In the genomic region with DNA sequence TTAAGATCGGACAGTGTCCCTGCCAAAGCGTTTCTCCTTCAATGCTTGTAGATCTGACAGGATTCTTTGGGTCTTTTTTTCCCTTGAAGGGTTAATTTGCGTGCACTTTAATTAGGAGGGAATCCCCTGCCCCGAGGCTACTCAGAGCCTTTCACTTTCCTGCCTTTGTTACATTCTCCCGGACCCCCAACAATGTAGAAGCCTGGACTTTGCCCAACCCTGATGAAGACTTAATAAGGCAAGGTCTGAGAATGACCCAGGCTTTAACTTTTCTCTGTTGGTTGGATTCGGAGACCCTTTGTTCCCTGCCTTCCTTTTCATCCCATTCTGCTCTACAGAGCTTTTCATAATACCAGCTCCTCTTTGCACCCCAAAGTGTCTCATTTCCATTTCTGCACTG, we compare ENCODE assay signal across 10 mouse cellular contexts. TPM values are rescaled to one million over a fixed set of nuclear protein-coding genes. Genes with fewer than 3 reads are reported as not detected.
A peak's percentile ranks its signal among the peaks of the same experiment; 100 is the strongest.
DNase-seq lines count a peak whose midpoint lies in the region; ATAC-seq and TF ChIP-seq lines count a peak whose summit lies in the region.
"Had no signal": no experiment of that assay in that cellular context is flagged by ENCODE, and none has a peak within 500 bp of the region (broad histone marks: within the 10 kb centered on the region; RNA-seq: fewer than 3 reads in every experiment).

No protein-coding gene starts in this region.

- H3K9me3 ChIP-seq in forebrain, embryonic 10.5 days, result peaks cover 25% of the 10 kb centered on the region
- H3K9me3 ChIP-seq in limb, embryonic 14.5 days (ENCODE audit: control insufficient read depth, low read length), result 0 out of 2 replicates have a peak, but pooled peaks cover 8% of the 10 kb centered on the region
- H3K9me3 ChIP-seq in stomach, embryonic 15.5 days, result no peaks in the 10 kb centered on the region

- ATAC-seq in limb, embryonic 14.5 days (ENCODE audit: low FRiP score, low read depth), result no peak
- no peak for ATAC-seq in stomach, embryonic 15.5 days (ENCODE audit: insufficient read depth, low FRiP score, low read depth)
- no peak for ATAC-seq in activated CD4-positive, CD25-positive, alpha-beta regulatory T cell, adult 4 months
- ATAC-seq: Patski had no signal

- H3K9ac ChIP-seq in limb, embryonic 14.5 days (ENCODE audit: low read depth, low read length, severe bottlenecking), result no peak overlapping the region
- no peak overlapping the region for H3K9ac ChIP-seq in stomach, embryonic 15.5 days

- TF ChIP-seq CTCF in left cerebral cortex, adult 2 months (IDR thresholded peaks at IDR 0.05), result no peak

- no peaks in the 10 kb centered on the region for H3K27me3 ChIP-seq in forebrain, embryonic 10.5 days (ENCODE audit: poor library complexity, severe bottlenecking)
- no peaks in the 10 kb centered on the region for H3K27me3 ChIP-seq in limb, embryonic 14.5 days (ENCODE audit: control insufficient read depth, insufficient read depth, low read length)
- H3K27me3 ChIP-seq in stomach, embryonic 15.5 days (replicated peaks), result no peaks in the 10 kb centered on the region

- H3K27ac ChIP-seq in left cerebral cortex, adult 2 months, result no peak overlapping the region
- H3K27ac ChIP-seq in forebrain, embryonic 10.5 days, result peak overlapping the region; percentile 96
- no peak overlapping the region for H3K27ac ChIP-seq in limb, embryonic 14.5 days (replicated peaks; ENCODE audit: low read depth, low read length)
- H3K27ac ChIP-seq in stomach, embryonic 15.5 days, result no peak overlapping the region

- H3K36me3 ChIP-seq in forebrain, embryonic 10.5 days (replicated peaks), result 0 out of 2 replicates have a peak, but pooled peaks cover 3% of the 10 kb centered on the region
- H3K36me3 ChIP-seq in limb, embryonic 14.5 days (ENCODE audit: control insufficient read depth, insufficient read depth, low read length), result no peaks in the 10 kb centered on the region
- H3K36me3 ChIP-seq in stomach, embryonic 15.5 days, result no peaks in the 10 kb centered on the region

- intact Hi-C loops in left cerebral cortex, postnatal 4 days (cut with DNase I), result no loop called here
- intact Hi-C loops in left cerebral cortex, adult 2 months (cut with DNase I), result no loop called here

- DNase-seq in left cerebral cortex, postnatal 4 days, result peak; percentile 15
- DNase-seq in left cerebral cortex, adult 2 months (ENCODE audit: extremely low spot score in 1 of 2, low spot score in 2 of 2), result no peak
- DNase-seq in forebrain, embryonic 10.5 days (ENCODE audit: extremely low spot score, low spot score), result peak; percentile 52
- DNase-seq in limb, embryonic 14.5 days (ENCODE audit: low spot score), result no peak
- DNase-seq in thymus, postnatal 0 days (ENCODE audit: low spot score), result no peak
- DNase-seq in kidney, postnatal 4 days, result no peak

- H3K4me1 ChIP-seq in forebrain, embryonic 10.5 days, result peaks cover 18% of the 10 kb centered on the region
- peaks cover 3% of the 10 kb centered on the region; the same call in 1 of the 2 replicates for H3K4me1 ChIP-seq in limb, embryonic 14.5 days (ENCODE audit: control insufficient read depth, insufficient read depth, low read length)
- H3K4me1 ChIP-seq in stomach, embryonic 15.5 days, result peaks cover 6% of the 10 kb centered on the region

- no peak overlapping the region for H3K4me3 ChIP-seq in left cerebral cortex, adult 2 months
- peak overlapping the region; percentile 71 for H3K4me3 ChIP-seq in forebrain, embryonic 10.5 days
- peak overlapping the region; percentile 72 for H3K4me3 ChIP-seq in limb, embryonic 14.5 days (replicated peaks; ENCODE audit: low read length)
- H3K4me3 ChIP-seq in stomach, embryonic 15.5 days (replicated peaks), result peak overlapping the region; percentile 64; the same call in 1 of the 2 replicates

- TF ChIP-seq POLR2A in limb, embryonic 14.5 days (IDR thresholded peaks at IDR 0.05; ENCODE audit: borderline replicate concordance, extremely low read depth, insufficient read depth, insufficient read length), result no peak

- WGBS in forebrain, embryonic 10.5 days, result 40% methylated on average over 6 of the region's 6 CpGs
- WGBS in limb, embryonic 14.5 days, result 73% methylated on average over 6 of the region's 6 CpGs
- WGBS in stomach, embryonic 15.5 days, result 71% methylated on average over 6 of the region's 6 CpGs

- H3K4me2 ChIP-seq in limb, embryonic 14.5 days (replicated peaks; ENCODE audit: low read depth, low read length, severe bottlenecking), result peak overlapping the region; percentile 40; the same call in 1 of the 2 replicates
- H3K4me2 ChIP-seq in stomach, embryonic 15.5 days, result peak overlapping the region; percentile 59; the same call in 1 of the 2 replicates

RNA-seq across cellular contexts. Expression of gene Mkrn3, which starts 0.6 kb away (rescaled TPM):
- 10 to 100 TPM; 17.9 to 19.8 TPM for total RNA-seq in left cerebral cortex, postnatal 4 days (2021)
- total RNA-seq in left cerebral cortex, adult 2 months (2021), result under 1 TPM; 0.48 to 0.75 TPM
- polyA plus RNA-seq in forebrain, embryonic 10.5 days (2016; fragmentation: Nextera tagmentation; extraction: Ambion mirVana), result 14.9 and 16.2 TPM in 2 replicates
- 7.4 and 7.7 TPM in 2 replicates for polyA plus RNA-seq in limb, embryonic 14.5 days (2012; rRNA removed)
- 6.5 and 6.8 TPM in 2 replicates for polyA plus RNA-seq in limb, embryonic 14.5 days (2014; fragmentation: Nextera tagmentation; extraction: Ambion mirVana)
- 4.6 and 5.3 TPM in 2 replicates for polyA plus RNA-seq in stomach, embryonic 15.5 days (2015; fragmentation: Nextera tagmentation; extraction: Ambion mirVana)
- under 1 TPM in 1 of 2 experiments, not detected in 1; 0.18 TPM for polyA plus RNA-seq in activated CD4-positive, CD25-positive, alpha-beta regulatory T cell, adult 4 months (2017; shearing (Covaris generic))
- 0.98 and 1.1 TPM in 2 replicates for polyA plus RNA-seq in thymus, postnatal 0 days (2015; fragmentation: Nextera tagmentation; extraction: Ambion mirVana)

RNA-seq across cellular contexts. Expression of gene Peg12, which starts 43.7 kb away (rescaled TPM):
- 1 to 10 TPM; 1.5 to 2.5 TPM for total RNA-seq in left cerebral cortex, postnatal 4 days (2021)
- total RNA-seq in left cerebral cortex, adult 2 months (2021), result under 1 TPM; 0.26 to 0.29 TPM
- 125 and 130 TPM in 2 replicates for polyA plus RNA-seq in forebrain, embryonic 10.5 days (2016; fragmentation: Nextera tagmentation; extraction: Ambion mirVana)
- polyA plus RNA-seq in limb, embryonic 14.5 days (2012; rRNA removed), result 12.3 and 15.7 TPM in 2 replicates
- polyA plus RNA-seq in limb, embryonic 14.5 days (2014; fragmentation: Nextera tagmentation; extraction: Ambion mirVana), result 27.4 and 29.7 TPM in 2 replicates
- polyA plus RNA-seq in stomach, embryonic 15.5 days (2015; fragmentation: Nextera tagmentation; extraction: Ambion mirVana), result 22.6 and 23.6 TPM in 2 replicates
- under 1 TPM in 1 of 2 experiments, not detected in 1; 0.18 TPM for polyA plus RNA-seq in activated CD4-positive, CD25-positive, alpha-beta regulatory T cell, adult 4 months (2017; shearing (Covaris generic))
- 2.7 and 3.0 TPM in 2 replicates for polyA plus RNA-seq in thymus, postnatal 0 days (2015; fragmentation: Nextera tagmentation; extraction: Ambion mirVana)

RNA-seq across cellular contexts. Expression of gene Magel2, which starts 43.8 kb away (rescaled TPM):
- 10 to 100 TPM in 1 of 2 experiments, 1 to 10 TPM in 1; 6.7 to 12.1 TPM for total RNA-seq in left cerebral cortex, postnatal 4 days (2021)
- 1 to 10 TPM; 1.4 to 3.5 TPM for total RNA-seq in left cerebral cortex, adult 2 months (2021)
- polyA plus RNA-seq in forebrain, embryonic 10.5 days (2016; fragmentation: Nextera tagmentation; extraction: Ambion mirVana), result 4.2 and 4.6 TPM in 2 replicates
- polyA plus RNA-seq in limb, embryonic 14.5 days (2012; rRNA removed), result 35.7 and 49.9 TPM in 2 replicates
- 5.5 and 7.2 TPM in 2 replicates for polyA plus RNA-seq in limb, embryonic 14.5 days (2014; fragmentation: Nextera tagmentation; extraction: Ambion mirVana)
- 1.1 and 1.4 TPM in 2 replicates for polyA plus RNA-seq in stomach, embryonic 15.5 days (2015; fragmentation: Nextera tagmentation; extraction: Ambion mirVana)
- polyA plus RNA-seq in activated CD4-positive, CD25-positive, alpha-beta regulatory T cell, adult 4 months (2017; shearing (Covaris generic)), result not detected
- polyA plus RNA-seq in thymus, postnatal 0 days (2015; fragmentation: Nextera tagmentation; extraction: Ambion mirVana), result 0.09 and 0.23 TPM in 2 replicates
- total RNA-seq: heart, adult 8-10 months had no signal
- polyA plus RNA-seq: Patski had no signal

Comparison
In these comparisons a context has a peak if more than half of its experiments do, and no peak if none do; other contexts are left out.
1. DNase-seq: peak in left cerebral cortex, postnatal 4 days (single experiment) and forebrain, embryonic 10.5 days (single experiment); none in left cerebral cortex, adult 2 months (0 of 2), limb, embryonic 14.5 days (single experiment), thymus, postnatal 0 days (single experiment) and kidney, postnatal 4 days (0 of 2).